Mouse (Mus musculus) NIH3T3 (cell line): Measurements from ENCODE around the gene Mapk14.
"Not testable (repeated sequence)": the region's sequence is repeated elsewhere in the genome, so short reads cannot be mapped to it uniquely, and the experiment has no call there.

Source experiments
- DNase-seq: peaks from one replicate; pipeline ENCODE4 v3.0.0-alpha.2; 2012; ENCODE audit warnings: low read depth

The Mapk14 gene

DNA sequence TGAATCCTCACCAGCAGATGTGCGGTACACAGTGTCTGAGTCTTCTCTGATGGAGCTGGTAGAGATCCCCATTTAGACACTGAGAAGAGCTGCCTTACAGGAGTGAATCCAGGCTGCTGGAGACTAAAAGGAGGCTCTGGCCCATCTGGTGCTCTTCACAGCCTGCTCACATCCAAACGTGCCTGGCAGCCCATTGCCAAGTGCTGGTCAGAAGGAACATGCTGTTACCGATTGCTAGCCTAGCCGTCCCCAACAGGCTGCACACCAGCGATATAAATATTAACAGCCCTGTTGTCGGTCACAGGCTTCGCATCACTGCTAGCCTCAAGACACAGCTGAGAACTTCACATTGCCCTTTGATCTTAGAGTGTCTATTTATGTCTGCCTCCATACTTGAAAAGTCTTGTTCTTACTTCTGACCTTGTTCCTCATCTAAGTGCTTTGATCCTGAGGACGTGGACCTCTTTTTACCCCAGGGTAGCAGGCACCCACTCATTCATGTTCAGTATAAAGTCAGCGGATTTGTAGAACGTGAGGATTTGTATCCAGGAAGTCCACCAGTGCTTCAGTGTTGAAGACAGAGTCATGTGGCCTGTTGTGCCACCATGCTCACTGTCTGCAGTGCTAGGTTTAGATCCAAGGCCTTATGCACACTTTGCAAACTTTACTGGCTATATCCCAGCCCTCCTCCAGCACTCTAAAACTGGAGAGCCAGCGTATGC, 52.2 kb downstream of the Mapk14 start:
- no peak for DNase-seq

DNA sequence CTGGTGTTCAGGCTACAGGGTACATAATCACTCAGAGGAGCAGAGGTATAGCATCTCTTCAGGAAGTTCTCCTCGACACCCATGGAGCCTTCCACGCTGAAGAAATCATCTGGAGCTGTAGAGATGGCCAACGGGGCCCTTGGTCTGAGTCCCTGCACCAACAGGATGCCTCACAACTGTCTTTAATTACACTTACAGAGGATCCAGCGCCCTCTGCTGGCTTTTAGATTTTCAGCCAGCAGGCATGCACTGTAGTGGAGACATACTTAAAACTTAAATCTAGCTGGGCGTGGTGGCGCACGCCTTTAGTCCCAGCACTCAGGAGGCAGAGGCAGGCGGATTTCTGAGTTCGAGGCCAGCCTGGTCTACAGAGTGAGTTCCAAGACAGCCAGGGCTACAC, 52.8 kb downstream of the Mapk14 start:
- peak; percentile 62 for DNase-seq

- DNase-seq: no peak
Observed at GRCm38 (mm10) chr17:28745773-28746172, 54.6 kb downstream of the Mapk14 start.

DNA sequence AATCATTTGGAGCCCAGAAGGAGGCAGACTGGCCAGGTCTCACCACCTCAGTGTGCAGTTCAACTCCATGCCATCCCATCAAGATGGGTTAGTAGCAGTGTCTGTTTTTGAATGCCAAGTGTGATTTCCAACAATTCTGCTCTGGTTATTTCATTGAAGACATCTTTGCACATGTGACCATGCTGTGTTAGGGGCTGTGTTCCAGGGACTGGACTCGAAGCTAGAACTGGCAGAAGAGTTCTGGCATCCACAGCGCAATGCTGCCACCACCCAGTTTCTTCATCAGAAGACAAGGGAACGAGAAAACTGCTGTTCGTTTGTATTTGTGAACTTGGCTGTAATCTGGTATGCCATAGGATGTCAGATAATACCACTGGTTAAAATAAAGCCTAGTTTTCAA, 56.9 kb downstream of the Mapk14 start:
- no peak for DNase-seq

DNA sequence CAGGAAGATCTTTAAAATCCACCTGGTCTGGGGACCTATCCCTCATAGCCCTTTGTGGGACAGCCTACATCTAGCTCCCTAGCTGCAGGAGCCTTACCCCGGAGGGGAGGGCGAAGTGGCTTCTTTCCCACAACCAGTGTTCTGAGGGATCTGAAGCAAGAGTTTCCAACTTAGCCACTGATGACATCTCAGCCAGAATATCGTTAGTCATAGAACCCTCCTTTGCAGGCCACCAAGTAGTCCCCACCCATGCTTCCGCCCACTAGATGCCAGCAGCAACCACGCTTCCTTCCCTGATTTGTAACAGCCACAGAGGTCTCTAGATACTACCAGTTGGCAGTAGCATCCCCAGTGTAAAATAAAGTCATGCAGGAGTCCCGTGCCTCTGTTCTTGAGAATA, 59.5 kb downstream of the Mapk14 start:
- peak; percentile 17 for DNase-seq

DNA sequence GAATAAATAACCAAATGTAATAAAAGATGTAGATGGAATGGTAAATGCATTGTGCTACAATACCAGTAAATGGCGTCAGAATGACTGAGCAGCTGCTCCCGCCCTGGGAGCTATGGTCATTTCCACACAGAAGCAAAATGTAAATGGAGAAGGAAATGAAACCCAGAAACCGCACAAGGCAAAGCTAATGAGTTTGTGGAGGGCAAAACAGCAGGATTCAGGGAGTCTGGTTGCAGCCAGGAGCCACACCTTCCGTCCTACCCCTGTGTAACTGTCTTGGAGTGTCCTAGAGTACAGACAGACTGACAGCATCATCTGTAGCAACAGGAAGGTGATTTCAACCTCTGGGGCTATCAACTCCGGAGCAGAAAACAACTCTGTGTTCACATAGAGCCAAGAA, 65.3 kb downstream of the Mapk14 start:
- DNase-seq: no peak

GRCm38 (mm10) chr17:28757470-28757869, 66.3 kb downstream of the Mapk14 start:
- peak; percentile 31 for DNase-seq

GRCm38 (mm10) chr17:28760736-28761312, 69.7 kb downstream of the Mapk14 start:
- DNase-seq: no peak

DNA sequence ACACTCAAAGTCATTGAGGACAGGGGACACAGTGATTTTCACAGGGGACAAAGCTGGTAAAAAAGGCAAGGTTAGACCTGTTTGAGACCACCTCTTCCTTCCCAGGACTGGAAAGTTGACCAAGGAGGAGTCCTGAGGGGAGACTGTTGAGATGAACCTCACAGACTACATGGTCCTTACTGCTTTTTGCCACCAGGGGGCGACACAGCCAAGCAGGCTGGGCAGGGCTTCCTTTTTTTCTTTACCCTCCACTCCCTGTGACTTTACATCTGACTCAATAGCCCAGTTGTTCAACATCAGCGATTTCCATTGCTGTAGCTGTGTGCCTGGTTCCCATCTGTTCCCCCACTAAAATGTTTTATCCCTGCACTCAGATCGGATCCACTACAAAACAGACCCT, 70.7 kb downstream of the Mapk14 start:
- peak; percentile 90 for DNase-seq

GRCm38 (mm10) chr17:28766203-28766602, 75.1 kb downstream of the Mapk14 start:
- DNase-seq: peak; percentile 73

DNA sequence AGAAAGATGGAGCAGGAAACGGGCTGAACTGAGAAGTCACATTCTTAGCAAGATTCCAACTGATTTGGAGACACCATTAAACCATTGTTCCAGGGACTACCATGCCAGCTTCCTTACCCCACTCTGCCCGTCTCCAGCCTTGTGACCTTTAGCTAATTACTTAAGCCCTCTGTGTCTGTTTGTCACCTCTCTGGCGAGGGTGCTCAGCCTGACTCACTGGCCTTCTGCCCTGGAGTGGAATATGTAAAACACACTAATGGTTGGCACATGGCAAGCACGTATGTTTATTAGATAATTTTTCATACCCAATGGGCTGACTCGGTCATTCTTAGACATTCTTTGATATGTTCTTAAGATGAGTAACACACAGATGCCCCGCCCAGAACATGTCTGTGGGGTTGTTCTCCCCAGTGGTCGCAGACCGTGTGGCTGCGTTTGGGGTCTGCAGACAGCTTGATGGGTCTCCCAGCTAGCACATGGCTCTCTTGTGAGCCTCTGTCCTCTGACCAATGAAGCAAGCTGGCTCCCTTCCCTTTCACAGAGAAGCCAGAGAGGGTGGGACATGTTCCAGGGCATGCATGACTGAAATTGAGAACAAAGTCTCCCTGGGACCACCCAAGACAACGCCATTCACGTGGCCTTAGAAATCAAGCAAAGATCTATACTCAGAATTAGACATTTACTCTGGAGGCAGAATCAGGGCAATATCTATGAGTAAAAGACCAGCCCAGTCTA, 75.8 kb downstream of the Mapk14 start:
- peak; percentile 33 for DNase-seq

- no peak for DNase-seq
Observed at GRCm38 (mm10) chr17:28769121-28769874, 78.2 kb downstream of the Mapk14 start, which contains the start of gene Mapk13. TSS of gene Mapk13 (plus strand) at chr17:28769297.

- DNase-seq: no peak
Observed at GRCm38 (mm10) chr17:28769875-28770421, 78.8 kb downstream of the Mapk14 start.

- no peak for DNase-seq
Observed at GRCm38 (mm10) chr17:28771289-28771688, 80.2 kb downstream of the Mapk14 start.

- not testable (repeated sequence) for DNase-seq
Observed at GRCm38 (mm10) chr17:28774303-28774702, 83.2 kb downstream of the Mapk14 start.

DNA sequence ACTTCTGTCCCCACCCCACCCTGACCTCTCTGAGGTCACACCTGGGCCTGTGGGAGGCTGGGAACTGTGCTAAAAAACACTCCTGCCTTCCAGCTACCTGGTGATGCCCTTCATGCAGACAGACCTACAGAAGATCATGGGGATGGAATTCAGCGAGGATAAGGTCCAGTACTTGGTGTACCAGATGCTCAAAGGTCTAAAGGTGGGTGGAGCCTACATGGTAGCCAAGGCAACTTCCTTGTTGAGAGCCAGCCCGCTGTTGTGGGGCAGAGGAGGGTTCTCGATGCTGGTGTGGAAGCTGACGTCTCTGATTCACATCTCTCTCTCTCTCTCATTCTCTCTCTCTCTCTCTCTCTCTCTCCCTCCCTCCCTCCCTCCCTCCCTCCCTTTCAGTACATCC, 84.0 kb downstream of the Mapk14 start:
- DNase-seq: no peak

- peak; percentile 39 for DNase-seq
Observed at GRCm38 (mm10) chr17:28776817-28777216, 85.7 kb downstream of the Mapk14 start.

- no peak for DNase-seq
Observed at GRCm38 (mm10) chr17:28777231-28778005, 86.3 kb downstream of the Mapk14 start.

DNA sequence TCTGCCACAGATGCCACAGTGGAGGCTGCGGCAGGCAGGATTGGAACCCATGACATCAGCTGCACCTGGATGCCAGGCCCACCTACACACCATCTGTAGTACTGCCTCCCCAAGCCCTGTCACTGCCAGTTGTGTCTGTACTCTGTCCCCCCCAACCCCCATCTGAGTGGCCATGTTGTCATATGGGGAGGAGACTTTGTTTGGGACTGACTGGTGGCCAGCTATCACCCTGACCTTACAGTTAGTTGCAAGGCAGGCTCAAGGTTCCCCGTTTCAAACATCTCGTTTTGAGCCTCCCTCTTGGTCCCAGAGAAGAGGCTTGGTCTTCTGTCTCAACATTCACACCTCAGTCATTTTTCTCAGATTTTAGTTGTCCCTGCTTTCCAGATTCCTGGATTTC, 88.6 kb downstream of the Mapk14 start:
- DNase-seq: no peak

DNA sequence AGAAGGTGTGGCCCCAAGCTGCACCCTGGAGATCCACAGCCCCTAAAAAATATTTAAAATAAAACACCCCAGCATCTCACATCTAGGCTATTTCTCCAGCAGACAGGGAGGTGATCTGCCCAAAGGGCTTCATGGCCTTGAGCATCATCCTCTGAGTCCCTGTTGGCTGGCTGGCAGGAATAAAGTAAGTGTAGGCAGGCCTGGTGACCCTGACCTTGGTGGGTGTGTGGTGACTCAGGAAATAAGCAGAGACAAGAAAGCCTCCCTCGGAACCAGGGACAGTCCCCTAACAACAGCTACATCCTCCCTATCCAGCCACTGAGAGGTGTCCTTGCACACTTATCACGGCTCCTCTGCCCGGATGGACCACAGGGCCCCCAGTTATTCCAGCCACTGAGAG, 89.7 kb downstream of the Mapk14 start:
- DNase-seq: no peak

- no peak for DNase-seq
Observed at GRCm38 (mm10) chr17:28781290-28782045, 90.3 kb downstream of the Mapk14 start.
